In the genomic region with DNA sequence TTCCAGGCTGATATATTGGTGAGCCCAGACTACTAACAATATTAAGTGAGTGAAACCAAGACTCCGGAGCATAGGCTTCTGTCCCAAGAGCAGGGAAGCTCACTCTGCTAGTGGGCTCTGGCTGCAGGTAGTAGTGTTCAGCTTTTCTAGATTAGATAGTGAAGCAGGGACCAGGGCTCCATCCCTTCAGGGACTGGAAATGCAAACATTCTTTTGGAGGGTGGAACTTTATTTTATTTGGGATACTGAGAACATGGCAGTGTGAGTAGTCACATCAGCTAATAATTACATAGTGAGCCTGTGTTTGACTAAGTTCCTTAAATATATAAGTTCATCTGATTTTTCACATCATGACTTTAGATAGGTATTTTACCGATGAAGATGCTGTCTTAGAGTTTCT, we compare ENCODE assay signal across 38 mouse cellular contexts. TPM values are rescaled to one million over a fixed set of nuclear protein-coding genes. Genes with fewer than 3 reads are reported as not detected.
"Had no signal": no experiment of that assay in that cellular context is flagged by ENCODE, and none has a peak within 500 bp of the region (broad histone marks: within the 10 kb centered on the region; RNA-seq: fewer than 3 reads in every experiment).

No protein-coding gene starts in this region.

- ATAC-seq: liver, embryonic 12.5 days; liver, postnatal 0 days; lung, postnatal 0 days; midbrain, embryonic 13.5 days; midbrain, embryonic 15.5 days; midbrain, embryonic 16.5 days had no signal

- H3K27me3 ChIP-seq: limb, embryonic 12.5 days; limb, embryonic 13.5 days; limb, embryonic 15.5 days; liver, embryonic 12.5 days; liver, embryonic 13.5 days; liver, embryonic 15.5 days; lung, embryonic 15.5 days; midbrain, embryonic 12.5 days; midbrain, embryonic 13.5 days; midbrain, embryonic 15.5 days had no signal

- H3K4me3 ChIP-seq: left cerebral cortex, adult 2 months; limb, embryonic 10.5 days; limb, embryonic 12.5 days; limb, embryonic 13.5 days; limb, embryonic 15.5 days; liver, embryonic 12.5 days; liver, embryonic 13.5 days; liver, embryonic 15.5 days; lung, embryonic 15.5 days; megakaryocyte, embryonic 14.5 days; midbrain, embryonic 10.5 days; midbrain, embryonic 12.5 days; midbrain, embryonic 13.5 days; midbrain, embryonic 15.5 days; myocyte had no signal

- H3K36me3 ChIP-seq: limb, embryonic 10.5 days; limb, embryonic 12.5 days; limb, embryonic 13.5 days; limb, embryonic 15.5 days; liver, embryonic 12.5 days; liver, embryonic 13.5 days; liver, embryonic 15.5 days; lung, embryonic 15.5 days; midbrain, embryonic 10.5 days; midbrain, embryonic 12.5 days; midbrain, embryonic 13.5 days; midbrain, embryonic 15.5 days had no signal

- DNase-seq: left cerebral cortex, postnatal 4 days; liver; liver, embryonic 13.5 days; liver, postnatal 0 days; lung, adult 18-20 months; lung, adult 2 months; lung, embryonic 14.5 days; lung, postnatal 10 days; lung, postnatal 14 days; lung, postnatal 36 days; lung, postnatal 4 days; midbrain, embryonic 14.5 days had no signal

- H3K4me2 ChIP-seq: limb, embryonic 12.5 days; limb, embryonic 13.5 days; limb, embryonic 15.5 days; liver, embryonic 11.5 days; liver, embryonic 12.5 days; liver, embryonic 13.5 days; liver, embryonic 15.5 days; lung, embryonic 14.5 days; lung, embryonic 15.5 days; midbrain, embryonic 11.5 days; midbrain, embryonic 12.5 days; midbrain, embryonic 13.5 days; midbrain, embryonic 15.5 days had no signal

- H3K9me3 ChIP-seq: limb, embryonic 10.5 days; limb, embryonic 12.5 days; limb, embryonic 13.5 days; limb, embryonic 15.5 days; liver, embryonic 12.5 days; liver, embryonic 13.5 days; liver, embryonic 15.5 days; lung, embryonic 15.5 days; megakaryocyte, embryonic 14.5 days; midbrain, embryonic 10.5 days; midbrain, embryonic 12.5 days; midbrain, embryonic 13.5 days; midbrain, embryonic 15.5 days had no signal

- H3K4me1 ChIP-seq: limb, embryonic 10.5 days; limb, embryonic 12.5 days; limb, embryonic 13.5 days; limb, embryonic 15.5 days; liver, embryonic 12.5 days; liver, embryonic 13.5 days; liver, embryonic 15.5 days; midbrain, embryonic 12.5 days; midbrain, embryonic 15.5 days had no signal

- H3K27ac ChIP-seq: left cerebral cortex, adult 2 months; limb, embryonic 10.5 days; limb, embryonic 12.5 days; limb, embryonic 13.5 days; limb, embryonic 15.5 days; liver, embryonic 12.5 days; liver, embryonic 13.5 days; liver, embryonic 14.5 days; liver, embryonic 15.5 days; lung, embryonic 15.5 days; macrophage; midbrain, embryonic 10.5 days; midbrain, embryonic 12.5 days; midbrain, embryonic 13.5 days; midbrain, embryonic 15.5 days had no signal

- H3K9ac ChIP-seq: limb, embryonic 12.5 days; limb, embryonic 13.5 days; limb, embryonic 15.5 days; liver, embryonic 12.5 days; liver, embryonic 13.5 days; liver, embryonic 14.5 days; liver, embryonic 15.5 days; liver, postnatal 0 days; lung, embryonic 14.5 days; lung, embryonic 15.5 days; midbrain, embryonic 12.5 days; midbrain, embryonic 13.5 days; midbrain, embryonic 15.5 days had no signal

RNA-seq across cellular contexts. Expression of gene Ccdc83, which starts 51.2 kb away (rescaled TPM):
- polyA plus RNA-seq: limb, embryonic 10.5 days; limb, embryonic 11.5 days; limb, embryonic 12.5 days; limb, embryonic 13.5 days; limb, embryonic 14.5 days; limb, embryonic 15.5 days; liver, adult 2 months; liver, embryonic 11.5 days; liver, embryonic 12.5 days; liver, embryonic 13.5 days; liver, embryonic 14.5 days; liver, embryonic 15.5 days; liver, embryonic 16.5 days; liver, postnatal 0 days; lung, embryonic 14.5 days; lung, embryonic 15.5 days; lung, embryonic 16.5 days; macrophage; midbrain, embryonic 10.5 days; midbrain, embryonic 12.5 days; midbrain, embryonic 13.5 days; midbrain, embryonic 14.5 days; midbrain, embryonic 15.5 days; midbrain, embryonic 16.5 days; midbrain, postnatal 0 days had no signal
